Mouse (Mus musculus) intestine, embryonic 16.5 days (tissue): ENCODE measurements around the gene Ifitm1. TPM values are rescaled to one million over a fixed set of nuclear protein-coding genes. Genes with fewer than 3 reads are reported as not detected.
A peak's percentile ranks its signal among the peaks of the same experiment; 100 is the strongest.

Experiments used
- ATAC-seq: fragments of 200-750 bp; cut with Nextera tagmentation; 2 replicates; pipeline ENCODE4 v1.8.0; 2017; ENCODE audit warnings: moderate TSS enrichment, moderate library complexity
- H3K27ac ChIP-seq: fragments of 300-500 bp; sonication (generic); 2 replicates; pipeline ENCODE4 v1.5.1; 2014; ENCODE audit warnings: mild to moderate bottlenecking, low read length
- H3K27me3 ChIP-seq: fragments of 300-500 bp; sonication (generic); replicated peaks from 2 replicates; pipeline ENCODE4 v1.6.1; 2014; ENCODE audit warnings: low read length, control low read depth, mixed read lengths; ENCODE audit not compliant: control insufficient read depth, insufficient read depth
- H3K36me3 ChIP-seq: fragments of 300-500 bp; sonication (generic); 2 replicates; pipeline ENCODE4 v1.6.1; 2014; ENCODE audit warnings: low read length, control low read depth; ENCODE audit not compliant: control insufficient read depth, insufficient read depth
- H3K4me1 ChIP-seq: fragments of 300-500 bp; sonication (generic); 2 replicates; pipeline ENCODE4 v1.6.1; 2014; ENCODE audit warnings: low read length, control low read depth, mixed read lengths; ENCODE audit not compliant: control insufficient read depth, insufficient read depth
- H3K4me2 ChIP-seq: fragments of 300-500 bp; sonication (generic); 2 replicates; pipeline ENCODE4 v1.6.1; 2014; ENCODE audit warnings: low read depth, low read length, control low read depth
- H3K4me3 ChIP-seq: fragments of 300-500 bp; sonication (generic); 2 replicates; pipeline ENCODE4 v1.5.1; 2014; ENCODE audit warnings: mild to moderate bottlenecking, low read length
- H3K9ac ChIP-seq: fragments of 300-500 bp; sonication (generic); 2 replicates; pipeline ENCODE4 v1.6.1; 2014; ENCODE audit warnings: low read depth, low read length
- H3K9me3 ChIP-seq: fragments of 300-500 bp; sonication (generic); 2 replicates; pipeline ENCODE4 v1.6.1; 2016; ENCODE audit warnings: low read length, control low read depth; ENCODE audit not compliant: control insufficient read depth
- WGBS: fragments of 180-500 bp; shearing (Covaris S2); extraction: QIAGEN DNeasy Blood & Tissue Kit; methylation state at CpG from one replicate; pipeline ENCODE4 v1.1.7; 2014; 5-methylcytosine and 5-hydroxymethylcytosine counted together
- polyA plus RNA-seq: library from polyadenylated mRNA; unstranded; fragments of >200 nt; fragmentation: Nextera tagmentation; extraction: Ambion mirVana; gene quantifications from 2 replicates; pipeline ENCODE4 v1.2.1, GENCODE M21; 2015

The Ifitm1 gene
- polyA plus RNA-seq, 1 experiment from 2014 or later: 123 TPM

- peaks cover 29% of the 10 kb centered on the region for H3K4me1 ChIP-seq
- 52% methylated on average over 7 of the region's 7 CpGs for WGBS
- no peak for ATAC-seq
- H3K9ac ChIP-seq: no peak overlapping the region
- H3K36me3 ChIP-seq: peaks cover 26% of the 10 kb centered on the region
- no peaks in the 10 kb centered on the region for H3K9me3 ChIP-seq
- H3K27me3 ChIP-seq: no peaks in the 10 kb centered on the region
- H3K4me3 ChIP-seq: no peak overlapping the region
- no peak overlapping the region for H3K27ac ChIP-seq
- no peak overlapping the region for H3K4me2 ChIP-seq
Observed at GRCm38 (mm10) chr7:140946980-140947379, 20.0 kb upstream of the Ifitm1 start.

- Histone ChIP-seq H3K27me3 (no peaks in the 10 kb centered on the region), H3K4me2 (no peak overlapping the region), H3K9me3 (no peaks in the 10 kb centered on the region), H3K4me1 (peaks cover 26% of the 10 kb centered on the region), H3K4me3 (no peak overlapping the region), H3K27ac (no peak overlapping the region), H3K36me3 (peaks cover 26% of the 10 kb centered on the region), H3K9ac (no peak overlapping the region)
- WGBS: 78% methylated on average over 8 of the region's 8 CpGs
- ATAC-seq: no peak
Observed at GRCm38 (mm10) chr7:140948161-140948560, 18.9 kb upstream of the Ifitm1 start.

- ATAC-seq: no peak
- no peaks in the 10 kb centered on the region for H3K27me3 ChIP-seq
- peaks cover 37% of the 10 kb centered on the region for H3K4me1 ChIP-seq
- no peak overlapping the region for H3K9ac ChIP-seq
- no peaks in the 10 kb centered on the region for H3K9me3 ChIP-seq
- no peak overlapping the region for H3K4me3 ChIP-seq
- H3K27ac ChIP-seq: no peak overlapping the region
- H3K4me2 ChIP-seq: no peak overlapping the region
- WGBS: 87% methylated on average over 6 of the region's 6 CpGs
- H3K36me3 ChIP-seq: peaks cover 26% of the 10 kb centered on the region
Observed at GRCm38 (mm10) chr7:140949255-140949654, 17.8 kb upstream of the Ifitm1 start.

GRCm38 (mm10) chr7:140949824-140950530 is 17.0 kb upstream of the Ifitm1 start, which contains the start of gene Ifitm5:
Gene Ifitm5 (minus strand): TSS chr7:140950291.
- H3K4me2 ChIP-seq: no peak within 1 kb of the TSS; the same call in 1 of the 2 replicates
- H3K36me3 ChIP-seq: peaks cover 25% of the 10 kb centered on the region
- ATAC-seq: no peak
- H3K27ac ChIP-seq: peak within 1 kb of the TSS; percentile 68
- H3K9ac ChIP-seq: peak within 1 kb of the TSS; percentile 54; the same call in 1 of the 2 replicates
- H3K4me1 ChIP-seq: peaks cover 40% of the 10 kb centered on the region
- WGBS: 78% methylated on average over 16 of the region's 16 CpGs
- no peak within 1 kb of the TSS for H3K4me3 ChIP-seq
- no peaks in the 10 kb centered on the region for H3K9me3 ChIP-seq
- H3K27me3 ChIP-seq: no peaks in the 10 kb centered on the region

- H3K9me3 ChIP-seq: no peaks in the 10 kb centered on the region
- H3K4me2 ChIP-seq: no peak overlapping the region; the same call in 1 of the 2 replicates
- ATAC-seq: no peak
- H3K27me3 ChIP-seq: no peaks in the 10 kb centered on the region
- H3K4me1 ChIP-seq: peaks cover 40% of the 10 kb centered on the region
- peaks cover 16% of the 10 kb centered on the region for H3K36me3 ChIP-seq
- 29% methylated on average over 8 of the region's 8 CpGs for WGBS
- peak overlapping the region; percentile 54; the same call in 1 of the 2 replicates for H3K9ac ChIP-seq
- H3K27ac ChIP-seq: peak overlapping the region; percentile 68
- H3K4me3 ChIP-seq: no peak overlapping the region
Observed at GRCm38 (mm10) chr7:140951051-140951450, 16.0 kb upstream of the Ifitm1 start.

GRCm38 (mm10) chr7:140951765-140952164 is 15.3 kb upstream of the Ifitm1 start:
- no peak overlapping the region for H3K4me3 ChIP-seq
- WGBS: 67% methylated on average over 6 of the region's 6 CpGs
- H3K9me3 ChIP-seq: no peaks in the 10 kb centered on the region
- H3K4me2 ChIP-seq: no peak overlapping the region
- H3K27me3 ChIP-seq: no peaks in the 10 kb centered on the region
- H3K27ac ChIP-seq: no peak overlapping the region
- H3K36me3 ChIP-seq: peaks cover 15% of the 10 kb centered on the region
- H3K9ac ChIP-seq: no peak overlapping the region
- ATAC-seq: no peak
- H3K4me1 ChIP-seq: peaks cover 47% of the 10 kb centered on the region

- H3K27ac ChIP-seq: no peak overlapping the region
- no peak overlapping the region for H3K4me2 ChIP-seq
- H3K9ac ChIP-seq: no peak overlapping the region
- no peak for ATAC-seq
- no peaks in the 10 kb centered on the region for H3K9me3 ChIP-seq
- H3K36me3 ChIP-seq: peaks cover 15% of the 10 kb centered on the region
- WGBS: 64% methylated on average over 7 of the region's 7 CpGs
- no peak overlapping the region for H3K4me3 ChIP-seq
- peaks cover 52% of the 10 kb centered on the region for H3K4me1 ChIP-seq
- no peaks in the 10 kb centered on the region for H3K27me3 ChIP-seq
Observed at GRCm38 (mm10) chr7:140952441-140952840, 14.6 kb upstream of the Ifitm1 start.

GRCm38 (mm10) chr7:140953133-140953532 is 13.9 kb upstream of the Ifitm1 start:
- Histone ChIP-seq H3K4me1 (peaks cover 52% of the 10 kb centered on the region), H3K9ac (no peak overlapping the region)
- 64% methylated on average over 11 of the region's 11 CpGs for WGBS

GRCm38 (mm10) chr7:140953800-140954732 is 13.0 kb upstream of the Ifitm1 start:
- H3K27me3 ChIP-seq: no peaks in the 10 kb centered on the region
- no peaks in the 10 kb centered on the region for H3K9me3 ChIP-seq
- H3K4me1 ChIP-seq: peaks cover 52% of the 10 kb centered on the region
- H3K4me2 ChIP-seq: peak overlapping the region; percentile 90
- no peak for ATAC-seq
- peak overlapping the region; percentile 77 for H3K9ac ChIP-seq
- H3K4me3 ChIP-seq: peak overlapping the region; percentile 63
- H3K36me3 ChIP-seq: 0 out of 2 replicates have a peak, but pooled peaks cover 6% of the 10 kb centered on the region
- peak overlapping the region; percentile 51 for H3K27ac ChIP-seq
- 45% methylated on average over 15 of the region's 15 CpGs for WGBS

More at GRCm38 (mm10) chr7:140953133-140953532, 13.9 kb upstream of the Ifitm1 start:
- H3K36me3 ChIP-seq: peaks cover 9% of the 10 kb centered on the region
- H3K4me2 ChIP-seq: peak overlapping the region; percentile 90
- H3K9me3 ChIP-seq: no peaks in the 10 kb centered on the region
- ATAC-seq: no peak
- H3K27ac ChIP-seq: no peak overlapping the region
- peak overlapping the region; percentile 63; the same call in 1 of the 2 replicates for H3K4me3 ChIP-seq
- no peaks in the 10 kb centered on the region for H3K27me3 ChIP-seq
